Mouse (Mus musculus): Measurements from ENCODE around the gene A730049H05Rik.

GRCm38 (mm10) chr6:92826561-92826960 is 10.3 kb downstream of the A730049H05Rik start:
- TF ChIP-seq CTCF (conservative IDR thresholded peaks at IDR 0.05; ENCODE audit: insufficient read depth, insufficient read length, low read depth, low read length) (no peak), POLR2A (IDR thresholded peaks at IDR 0.05; ENCODE audit: low read depth, low read length) (no peak)

Measured in kidney, adult 2 months (tissue).